Mouse (Mus musculus): Measurements from ENCODE around the gene Gm27021.

DNA sequence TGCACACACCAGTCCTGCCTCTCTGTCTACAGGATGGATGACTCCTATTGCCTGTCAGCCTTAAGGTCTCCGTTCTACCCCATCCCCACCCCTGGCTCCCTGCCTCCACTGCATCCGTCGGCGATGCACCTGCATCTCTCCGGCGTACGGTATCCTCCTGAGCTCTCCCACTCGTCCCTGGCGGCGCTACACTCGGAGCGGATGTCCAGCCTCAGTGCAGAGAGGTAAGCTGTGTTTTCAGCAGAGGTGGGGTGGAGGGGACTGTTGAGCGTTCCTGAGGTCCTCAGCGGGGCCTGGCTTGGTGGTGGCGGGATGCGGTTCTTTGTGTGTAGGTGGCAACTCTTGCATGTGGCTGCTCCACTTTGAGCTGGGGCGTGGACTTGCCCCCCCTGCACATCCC lies 100.1 kb downstream of the Gm27021 start:
- TF ChIP-seq CTCF (conservative IDR thresholded peaks at IDR 0.05; ENCODE audit: low read length) = no peak
- TF ChIP-seq POU5F1 (IDR thresholded peaks at IDR 0.05; ENCODE audit: borderline replicate concordance, low read length) = no peak
- no peak for TF ChIP-seq NANOG (IDR thresholded peaks at IDR 0.05; ENCODE audit: borderline replicate concordance, low read length)
